Mouse (Mus musculus): ENCODE measurements around the gene Prc1.
A peak's percentile ranks its signal among the peaks of the same experiment; 100 is the strongest.

The Prc1 gene

DNA sequence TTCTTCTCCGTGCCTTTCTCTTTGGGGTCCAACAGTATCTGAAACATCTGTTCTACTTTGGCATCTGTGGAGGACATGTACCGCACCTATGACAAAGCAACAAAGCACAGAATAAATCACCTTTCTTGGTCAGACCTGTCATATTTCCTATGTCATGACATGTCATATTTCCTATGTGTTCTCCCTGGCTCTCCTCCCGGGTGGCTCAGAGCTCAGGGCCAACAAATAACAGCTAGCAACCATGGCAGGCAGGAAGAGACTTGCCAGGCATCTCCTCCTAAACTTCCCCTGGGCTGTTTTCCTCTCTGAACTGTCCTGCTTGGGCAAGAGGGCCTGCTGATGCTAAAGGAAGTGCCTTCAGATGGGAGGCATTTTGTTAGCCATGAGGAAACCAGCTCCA is 42.7 kb downstream of the Prc1 start:
- DNase-seq (ENCODE audit: low read depth), result no peak

DNA sequence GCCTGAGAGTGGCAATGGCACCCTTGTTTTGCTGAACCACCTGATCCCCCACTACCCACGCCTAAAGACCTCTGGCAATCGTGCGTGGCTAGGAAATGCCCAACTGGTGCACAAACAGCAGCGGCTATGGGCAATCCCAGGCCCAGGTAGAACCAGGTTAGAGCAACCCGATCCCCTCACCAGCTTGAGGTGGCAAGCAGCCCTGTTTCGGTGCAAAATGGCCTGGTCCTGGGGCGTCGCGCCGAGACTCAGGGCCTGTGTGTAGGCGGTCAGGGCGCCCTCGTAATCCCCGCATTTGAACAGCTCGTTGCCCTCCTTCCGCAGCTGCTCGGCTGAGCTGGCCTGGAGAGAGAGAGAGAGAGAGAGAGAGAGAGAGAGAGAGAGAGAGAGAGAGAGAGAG is 45.1 kb downstream of the Prc1 start:
- peak; percentile 33 for DNase-seq (ENCODE audit: low read depth)

DNA sequence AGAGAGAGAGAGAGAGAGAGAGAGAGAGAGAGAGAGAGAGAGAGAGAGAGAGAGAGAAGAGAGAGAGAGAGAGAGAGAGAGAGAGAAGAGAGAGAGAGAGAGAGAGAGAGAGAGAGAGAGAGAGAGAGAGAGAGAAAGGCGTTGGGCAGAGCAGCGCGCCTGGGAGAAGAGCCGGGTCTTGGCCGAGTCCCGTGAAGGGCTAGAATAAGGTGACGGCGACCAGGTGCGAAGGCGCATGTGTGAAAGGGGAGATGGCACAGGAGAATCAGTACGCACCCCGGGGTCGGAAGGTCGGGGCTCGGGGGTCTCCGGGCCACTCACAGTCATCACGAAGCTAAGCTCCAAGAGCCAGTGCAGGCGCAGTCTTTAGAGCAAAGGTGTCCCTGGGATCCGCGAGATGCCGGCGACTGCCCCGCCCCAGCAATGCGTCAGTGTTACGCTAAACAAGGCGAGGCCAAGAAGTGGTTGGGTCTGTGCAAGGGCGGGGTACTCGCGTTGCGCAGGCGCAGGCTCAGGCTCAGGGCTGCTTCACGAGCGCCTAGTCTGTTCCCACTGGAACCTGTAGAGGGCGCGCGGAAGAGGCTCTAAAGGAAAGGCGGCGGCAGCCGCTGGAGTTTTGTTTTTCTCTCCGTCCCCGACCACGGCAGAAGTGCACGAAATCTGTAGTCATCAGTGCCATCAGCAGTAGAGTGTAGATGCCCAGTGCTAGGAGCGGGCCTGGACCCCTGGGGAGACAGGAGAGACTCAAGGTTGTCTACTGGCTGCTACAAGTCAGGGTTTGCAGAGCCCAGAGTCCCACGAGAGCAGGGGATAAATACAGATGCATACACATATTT is 45.8 kb downstream of the Prc1 start:
- peak; percentile 98 for DNase-seq (ENCODE audit: low read depth)

DNA sequence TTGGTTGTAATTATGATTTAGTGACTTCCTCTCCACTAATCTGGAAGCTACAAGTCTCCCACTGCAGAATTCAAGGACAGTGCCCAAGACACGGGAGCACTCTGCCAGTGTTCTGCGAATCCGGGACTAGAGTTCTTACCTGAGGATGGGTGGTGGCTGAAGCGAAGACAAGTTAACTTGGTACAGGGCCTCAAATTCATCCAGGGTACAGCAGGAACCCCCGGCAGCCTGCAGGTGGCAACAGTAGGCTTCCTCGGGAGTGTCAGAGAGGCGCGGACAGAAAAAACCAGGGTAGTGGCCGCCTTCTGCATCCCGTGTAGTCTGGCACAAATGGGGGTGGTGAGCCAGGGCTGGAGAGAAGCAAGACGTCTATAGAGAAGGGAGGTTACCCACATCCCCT is 46.5 kb downstream of the Prc1 start, which contains the start of gene Unc45a:
Gene Unc45a (minus strand): TSS at position 213 of the 400 bp plus-strand sequence.
- peak; percentile 88 for DNase-seq (ENCODE audit: low read depth)

DNA sequence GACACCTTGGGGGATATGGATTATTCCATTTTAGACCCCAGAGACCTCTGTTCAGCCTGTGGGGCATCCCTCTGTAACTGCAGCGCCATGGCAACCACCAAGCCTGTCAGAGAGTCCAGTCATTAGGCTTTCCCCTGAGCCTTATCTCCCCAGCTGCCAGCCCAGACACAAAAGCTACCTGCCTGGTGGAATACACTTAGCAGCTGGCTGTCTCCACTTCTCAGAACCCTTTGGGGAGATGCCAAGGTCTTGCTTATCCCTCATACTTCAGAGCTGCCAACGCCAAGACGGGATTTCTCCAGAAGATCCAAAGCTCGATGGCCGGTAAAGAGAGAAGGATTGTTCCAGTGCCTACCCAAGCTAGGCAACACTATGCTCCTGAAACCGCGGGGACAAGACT is 47.5 kb downstream of the Prc1 start:
- DNase-seq (ENCODE audit: low read depth), result no peak

DNA sequence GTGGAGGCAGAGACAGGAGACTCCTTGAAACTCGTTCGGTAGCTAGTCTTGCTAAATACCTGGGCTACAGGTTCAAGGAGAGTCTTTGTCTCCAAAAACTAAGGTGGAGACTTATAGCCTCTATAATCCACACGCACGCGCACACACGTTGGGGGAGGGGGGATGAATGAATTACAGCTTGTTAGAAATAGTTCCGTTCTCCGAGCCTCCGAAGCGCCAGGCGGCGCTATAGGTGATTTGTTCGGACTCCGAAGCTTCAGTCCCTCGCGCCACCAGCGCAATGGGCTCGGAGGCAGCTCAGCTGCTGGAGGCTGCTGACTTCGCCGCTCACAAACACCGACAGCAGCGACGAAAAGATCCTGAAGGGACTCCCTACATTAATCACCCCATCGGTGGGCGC is 48.6 kb downstream of the Prc1 start, which contains the start of gene Hddc3:
Gene Hddc3 (plus strand): TSS at position 247 of the 400 bp plus-strand sequence.
- peak; percentile 97 for DNase-seq (ENCODE audit: low read depth)

DNA sequence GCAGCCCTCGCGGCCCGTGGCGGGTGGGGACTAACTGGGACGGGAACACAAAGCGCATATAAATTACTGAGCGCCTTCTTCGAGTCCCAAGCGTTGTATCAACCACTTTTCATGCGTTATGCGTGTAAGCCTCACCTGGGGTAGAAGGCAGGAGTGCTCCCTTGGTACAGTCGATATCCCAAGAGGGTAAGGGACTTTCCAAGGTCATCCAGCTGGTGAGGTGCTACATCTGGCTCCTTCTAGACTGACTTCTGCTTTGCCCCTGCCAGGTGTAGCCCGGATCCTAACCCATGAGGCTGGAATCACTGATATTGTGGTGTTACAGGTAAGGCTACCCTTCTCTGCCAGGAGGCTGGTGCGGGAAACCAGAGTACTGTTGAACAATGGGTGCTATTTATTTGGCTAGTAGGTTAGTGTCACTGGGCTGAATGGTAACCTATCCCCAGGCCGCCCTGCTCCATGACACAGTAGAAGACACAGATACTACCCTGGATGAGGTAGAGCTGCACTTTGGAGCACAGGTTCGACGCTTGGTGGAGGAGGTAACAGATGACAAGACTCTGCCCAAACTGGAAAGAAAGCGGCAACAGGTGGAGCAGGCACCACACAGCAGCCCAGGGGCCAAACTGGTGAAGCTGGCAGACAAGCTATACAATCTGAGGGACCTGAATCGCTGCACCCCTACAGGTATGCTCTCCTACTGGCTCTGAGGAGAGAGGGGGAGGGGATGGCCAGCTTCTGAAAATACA is 49.2 kb downstream of the Prc1 start:
- DNase-seq (ENCODE audit: low read depth), result no peak

DNA sequence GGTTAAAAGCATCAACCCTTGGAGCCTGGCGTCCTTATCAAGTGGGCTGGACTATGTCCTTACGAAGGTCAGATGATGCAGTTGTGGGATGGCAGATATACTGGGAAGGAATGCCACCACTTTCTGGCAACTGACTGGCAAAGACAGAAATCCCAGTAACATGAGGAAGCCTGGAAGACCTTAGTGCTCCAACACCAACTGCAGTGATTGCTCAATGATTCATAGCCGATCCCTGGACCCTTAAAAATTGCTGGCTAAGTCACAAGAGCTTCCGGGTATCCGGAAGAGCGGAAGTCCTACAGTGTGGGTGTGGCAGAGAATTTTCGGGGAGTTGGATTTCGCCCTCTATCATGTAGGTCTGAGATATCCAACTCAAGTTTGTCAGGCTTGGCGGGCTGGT is 51.9 kb downstream of the Prc1 start:
- DNase-seq (ENCODE audit: low read depth), result no peak

DNA sequence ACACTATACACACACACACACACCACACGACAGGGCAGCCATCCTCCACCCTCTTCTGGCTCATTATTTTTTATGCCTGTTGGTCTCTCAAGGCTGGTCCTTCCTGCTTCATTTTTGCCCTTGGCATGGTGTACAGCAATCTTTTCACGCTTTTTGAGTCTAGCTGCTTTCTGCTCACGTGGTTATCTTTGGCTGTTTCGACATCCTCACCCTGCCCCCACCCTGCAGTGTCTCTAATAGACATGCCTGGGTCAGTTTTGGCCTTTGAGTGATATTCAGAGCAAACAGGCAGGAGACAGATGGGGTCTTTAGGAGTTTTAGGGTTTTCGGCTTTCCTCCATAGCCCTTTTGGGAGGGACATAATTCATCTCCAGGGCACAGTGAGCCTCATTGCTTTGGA is 52.6 kb downstream of the Prc1 start:
- DNase-seq (ENCODE audit: low read depth), result peak; percentile 34

DNA sequence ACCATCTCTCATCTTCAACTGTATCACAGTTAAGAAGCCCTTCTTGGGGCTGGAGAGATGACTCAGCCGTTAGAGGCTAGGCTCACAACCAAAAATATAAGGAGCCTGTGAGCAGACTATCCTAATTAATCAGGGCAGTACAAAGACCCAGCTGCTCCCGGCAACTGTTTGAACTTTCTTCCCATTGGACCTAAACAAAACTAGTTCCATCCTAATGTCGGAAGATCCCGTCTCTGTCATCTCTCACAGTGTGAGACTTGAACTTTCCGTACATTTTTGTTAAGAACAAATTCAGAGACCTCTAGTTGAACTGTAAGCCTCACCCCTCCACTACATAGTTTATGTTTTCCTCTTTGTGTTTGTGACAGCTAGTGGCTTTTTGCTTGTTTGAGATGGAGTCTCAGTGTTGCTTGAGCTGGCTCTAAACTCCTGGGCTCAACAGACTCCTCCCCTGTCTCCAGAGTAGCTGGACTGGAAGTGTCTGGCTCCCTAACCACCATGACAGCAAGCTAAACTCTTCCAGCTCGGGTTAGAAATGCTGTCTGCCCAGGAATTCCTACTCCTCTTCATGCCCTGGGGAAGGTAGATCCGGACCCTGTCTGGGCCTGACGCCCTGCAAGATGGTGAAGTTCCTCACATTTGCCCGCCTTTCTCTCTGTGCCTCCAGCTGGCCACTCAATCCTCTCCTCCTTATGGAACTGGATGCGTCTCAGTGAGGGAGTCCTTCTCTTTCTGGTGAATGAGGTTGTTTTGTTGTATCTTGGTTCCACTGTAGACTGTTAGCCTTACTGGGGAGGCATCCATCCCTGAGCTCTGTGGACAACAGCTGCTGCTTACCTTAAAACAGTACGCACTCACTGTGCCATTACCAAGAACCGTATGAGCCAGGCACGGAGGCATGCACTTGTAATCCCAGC is 53.7 kb downstream of the Prc1 start:
- DNase-seq (ENCODE audit: low read depth), result no peak

DNA sequence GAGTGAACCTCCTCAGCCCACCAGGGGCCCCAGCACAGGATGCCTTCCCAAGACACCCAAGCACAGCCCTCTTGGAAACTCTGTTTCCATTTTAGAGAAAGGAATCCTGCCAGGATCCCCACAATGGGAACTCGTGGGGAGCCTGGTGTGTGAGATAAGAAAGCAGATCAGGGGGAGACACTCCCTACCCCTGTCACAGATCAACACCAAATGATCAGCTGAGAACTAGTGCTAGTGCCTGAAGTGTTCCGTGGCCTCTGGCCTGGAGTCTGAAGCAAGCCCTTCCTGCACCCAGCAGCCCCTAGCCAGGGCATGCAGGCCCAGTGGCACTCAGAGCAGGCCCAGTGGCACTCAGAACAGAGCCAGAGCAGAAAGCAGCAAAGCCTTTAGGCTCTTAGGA is 56.6 kb downstream of the Prc1 start:
- DNase-seq (ENCODE audit: low read depth), result no peak

DNA sequence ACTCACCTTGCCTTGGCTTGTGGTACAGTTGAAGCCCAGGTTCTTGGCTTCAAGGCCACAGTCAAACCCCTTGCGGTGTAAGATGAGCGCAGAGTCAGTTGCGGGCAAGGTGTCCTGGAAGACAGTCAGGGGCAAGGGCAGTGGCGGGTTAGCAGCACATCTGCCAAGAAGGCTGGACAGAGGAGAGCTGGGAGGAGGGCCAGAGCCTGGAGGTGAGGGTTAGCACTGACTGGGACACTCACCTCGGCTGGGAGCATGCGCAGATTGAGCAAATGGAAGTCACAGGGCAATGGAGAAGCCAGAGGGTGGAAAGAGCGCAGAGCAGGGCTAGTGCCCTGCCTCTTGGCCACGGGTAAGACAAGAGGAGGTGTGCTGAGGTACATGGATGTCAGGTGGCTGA is 58.7 kb downstream of the Prc1 start:
- DNase-seq (ENCODE audit: low read depth), result no peak

DNA sequence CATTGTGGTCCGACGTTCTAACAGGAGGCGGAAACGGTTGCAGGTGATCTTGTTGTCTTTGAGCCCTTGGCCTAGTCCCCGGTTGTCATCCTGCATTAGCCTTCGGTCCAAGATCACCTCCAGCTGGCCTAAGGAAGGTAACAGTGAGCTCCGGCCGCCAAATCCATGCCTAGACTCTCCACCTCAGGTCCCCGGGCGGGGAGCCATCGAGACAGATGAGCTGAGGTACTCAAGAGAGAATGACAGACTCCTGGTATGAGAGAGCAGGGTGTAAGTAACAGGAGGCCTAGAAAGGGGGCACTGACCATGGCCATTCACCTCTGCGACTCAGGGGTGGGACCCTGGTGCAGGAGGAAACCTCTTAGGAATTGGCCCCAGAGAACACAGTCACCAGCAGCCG is 62.1 kb downstream of the Prc1 start:
- no peak for DNase-seq (ENCODE audit: low read depth)

DNA sequence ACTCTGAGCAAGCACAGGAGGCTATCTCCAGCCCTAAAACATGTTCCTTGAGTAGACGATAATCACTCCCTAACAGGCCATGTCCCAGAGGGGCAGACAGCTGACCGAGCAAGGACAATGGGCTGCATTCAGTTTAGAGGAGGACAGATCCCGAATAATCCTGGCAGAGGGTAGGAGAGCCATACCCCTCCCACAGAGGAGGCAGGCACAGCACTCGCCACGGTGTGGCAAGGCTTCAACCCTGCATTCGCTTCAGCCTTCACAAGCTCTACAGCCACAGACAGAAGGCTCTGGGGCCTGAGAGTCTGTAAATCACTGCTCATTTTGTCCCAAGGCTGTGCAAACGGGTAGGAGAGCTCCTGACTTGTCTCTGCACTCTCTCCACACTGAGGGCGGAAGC is 62.9 kb downstream of the Prc1 start:
- no peak for DNase-seq (ENCODE audit: low read depth)

DNA sequence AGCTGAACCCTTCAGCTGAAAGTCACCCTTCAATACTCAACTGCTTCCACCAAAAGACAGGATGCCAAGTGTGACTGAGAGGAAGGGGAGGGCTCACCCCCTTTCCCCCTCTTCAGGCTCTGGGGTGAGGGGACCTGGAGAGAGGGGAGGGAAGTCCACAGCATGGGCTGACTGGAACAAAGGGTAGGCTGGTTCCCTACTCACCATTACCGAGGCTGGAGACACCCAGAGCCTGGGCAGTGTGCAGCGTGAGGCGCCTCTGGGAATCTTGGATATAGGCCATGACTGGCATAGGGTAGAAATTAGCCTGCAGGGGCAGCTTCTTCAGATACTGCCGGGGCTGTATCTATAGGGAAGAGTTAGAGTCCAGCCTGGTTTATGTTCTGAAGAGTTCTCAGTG is 63.8 kb downstream of the Prc1 start:
- DNase-seq (ENCODE audit: low read depth), result no peak

DNA sequence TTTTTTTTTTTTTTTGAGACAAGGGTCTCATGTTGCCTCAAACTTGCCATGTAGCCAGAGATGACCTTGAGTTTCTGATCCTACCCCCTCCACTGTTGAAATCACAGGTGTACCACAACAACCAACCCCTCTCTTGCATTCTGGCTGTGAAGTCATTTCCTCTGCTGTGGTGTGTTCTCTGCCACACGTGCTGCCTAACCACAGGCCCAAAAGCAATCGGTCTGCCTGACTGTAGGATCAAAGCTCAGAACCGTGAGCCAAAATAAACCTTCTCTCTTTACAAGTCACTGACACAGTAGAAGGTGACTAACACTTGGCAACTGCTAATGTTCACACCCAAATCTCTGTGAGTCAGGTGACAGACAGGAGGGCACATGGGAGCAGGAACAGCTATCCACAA is 66.2 kb downstream of the Prc1 start:
- peak; percentile 77 for DNase-seq (ENCODE audit: low read depth)

DNA sequence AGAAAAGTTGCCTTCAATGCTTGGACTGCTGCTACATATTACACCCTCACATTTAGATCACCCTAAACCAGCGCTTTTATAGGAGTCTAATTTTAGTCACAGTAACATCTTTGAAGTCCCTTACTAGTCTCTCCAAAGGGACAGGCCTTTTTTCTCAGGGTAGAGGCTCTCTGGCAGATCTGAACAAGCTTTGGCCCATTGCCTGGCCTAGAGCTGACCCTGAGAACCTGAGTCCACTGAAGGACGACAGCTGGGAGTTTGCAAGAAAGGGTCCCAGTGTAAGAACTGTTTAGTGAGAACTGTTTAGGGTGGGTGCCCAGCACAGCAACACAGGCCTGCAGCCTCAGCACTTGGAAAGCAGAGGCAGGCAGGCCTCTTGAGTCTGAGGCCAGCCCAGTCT is 71.5 kb downstream of the Prc1 start:
- DNase-seq (ENCODE audit: low read depth), result no peak
